Mouse (Mus musculus): ENCODE results near the gene Tor4a.

The Tor4a gene

DNA sequence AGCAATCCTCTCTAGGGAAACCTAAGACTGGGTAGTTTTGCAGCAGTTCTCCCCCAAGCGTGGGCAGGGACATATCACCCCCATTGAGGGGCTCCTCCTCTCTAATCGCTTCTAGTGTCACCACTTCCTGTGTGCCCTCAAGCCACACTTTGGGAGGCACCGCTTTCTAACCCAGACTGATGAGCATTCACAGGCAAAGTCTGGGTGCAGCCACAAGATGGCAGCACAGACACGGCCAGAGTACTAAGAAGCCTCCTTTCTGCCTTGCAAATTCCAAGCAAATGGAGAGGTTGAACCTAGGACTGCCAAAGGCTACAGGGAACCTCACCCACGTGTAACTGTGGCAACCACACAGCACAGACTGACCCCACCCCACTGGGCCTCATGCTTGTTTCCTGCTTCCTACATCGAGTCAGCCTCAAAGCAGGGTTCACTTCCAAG, 3.3 kb downstream of the Tor4a start:
- in situ Hi-C loops (cut with MboI, MseI): loop anchor here (5.0 kb wide), 1 partner anchor 59 kb away; no protein-coding TSS in a partner anchor

- in situ Hi-C loops (cut with MboI, MseI): no loop called here
Measured at GRCm38 (mm10) chr2:25187841-25188240, 8.8 kb downstream of the Tor4a start.

- in situ Hi-C loops (cut with MboI, MseI): no loop called here
Measured at GRCm38 (mm10) chr2:25186575-25186930, 10.1 kb downstream of the Tor4a start.

DNA sequence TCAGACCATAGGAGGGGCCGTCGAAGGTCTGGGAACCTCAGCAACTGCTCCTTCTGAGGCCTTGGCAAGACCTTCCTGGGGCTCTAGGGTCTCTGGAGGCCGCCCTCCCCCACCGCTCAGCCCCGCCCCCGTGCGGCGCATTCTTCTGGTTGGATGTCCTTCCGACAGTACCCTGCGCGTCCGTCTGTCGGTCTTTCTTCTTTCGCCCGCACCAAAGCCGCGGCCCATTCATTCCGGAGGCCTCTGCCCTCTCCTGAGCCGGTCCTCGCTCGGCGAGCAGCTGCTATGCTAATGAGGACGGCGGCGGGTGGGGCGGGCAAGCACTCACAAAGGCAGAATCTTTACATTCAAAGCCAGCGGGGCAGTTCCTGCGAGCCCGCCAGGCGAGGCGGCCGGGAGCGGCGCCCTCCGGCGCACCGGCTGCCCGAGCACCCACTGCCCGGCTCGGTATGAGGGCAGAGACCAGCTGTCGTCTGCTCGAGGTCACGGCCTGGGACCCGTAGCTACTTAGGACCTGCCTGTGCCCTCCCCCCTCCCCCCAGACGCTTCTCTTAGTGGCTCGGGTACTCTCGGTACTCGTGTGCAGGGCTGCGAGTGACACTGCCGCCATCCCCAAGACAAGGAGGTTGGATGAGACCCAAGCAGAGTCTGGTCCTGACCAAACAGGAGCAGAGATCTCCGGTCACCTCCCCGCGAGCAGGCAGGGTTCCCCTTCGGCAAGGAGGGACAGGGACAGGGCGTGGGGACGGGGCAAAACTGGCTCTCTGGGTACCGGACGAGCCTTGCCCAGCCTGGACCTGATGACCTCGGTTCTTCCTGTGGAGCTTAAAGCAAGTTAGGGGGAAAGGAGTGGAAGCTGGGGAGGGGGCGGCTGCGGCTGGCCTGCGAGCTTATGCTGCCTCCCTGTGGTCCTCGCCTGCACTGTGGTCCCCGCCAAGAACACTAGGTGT, 10.8 kb downstream of the Tor4a start:
- in situ Hi-C loops (cut with MboI, MseI): no loop called here

GRCm38 (mm10) chr2:25184496-25184895, 12.2 kb downstream of the Tor4a start:
- in situ Hi-C loops (cut with MboI, MseI): no loop called here

DNA sequence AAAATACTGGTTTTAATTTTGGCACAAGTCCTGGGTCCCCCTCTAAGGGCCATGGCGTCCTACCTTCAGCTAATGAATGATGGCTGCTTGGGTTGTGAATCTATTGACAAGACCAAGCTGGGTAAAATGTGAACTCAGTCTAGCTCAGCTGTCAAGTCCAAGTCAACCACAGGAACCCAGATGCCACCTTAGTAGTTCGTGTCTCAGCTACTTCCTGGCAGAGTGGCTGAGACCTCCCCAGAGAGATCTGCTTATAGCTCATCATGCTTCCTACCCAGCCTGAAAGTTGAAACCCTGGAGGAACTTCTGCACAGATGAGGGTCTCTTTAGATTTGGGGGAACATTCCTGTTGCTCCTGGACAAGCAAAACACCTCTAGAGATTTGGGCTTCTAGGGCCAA, 13.3 kb downstream of the Tor4a start:
- in situ Hi-C loops (cut with MboI, MseI): no loop called here

DNA sequence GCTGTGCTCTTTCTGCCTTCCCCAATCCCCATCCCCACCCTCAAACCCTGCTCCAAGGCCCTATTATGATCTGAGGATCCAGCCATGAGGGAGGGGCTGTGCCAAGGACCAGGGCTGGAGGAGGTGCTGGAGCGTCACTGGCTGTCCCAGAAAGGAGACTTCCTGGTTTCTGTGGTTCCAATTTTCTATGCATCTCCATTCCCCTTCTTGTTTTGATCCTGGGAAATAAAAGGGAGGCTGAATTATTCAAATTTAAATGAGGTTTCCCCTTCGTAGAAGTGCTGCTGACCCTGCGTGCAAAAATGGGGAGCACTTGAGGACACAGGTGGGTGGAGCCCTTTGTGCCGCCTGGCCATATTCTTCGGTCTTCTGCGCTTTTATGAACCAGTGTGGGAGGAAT, 14.0 kb downstream of the Tor4a start:
- in situ Hi-C loops (cut with MboI, MseI): no loop called here

GRCm38 (mm10) chr2:25181891-25182397, 14.7 kb downstream of the Tor4a start:
- in situ Hi-C loops (cut with MboI, MseI): no loop called here

DNA sequence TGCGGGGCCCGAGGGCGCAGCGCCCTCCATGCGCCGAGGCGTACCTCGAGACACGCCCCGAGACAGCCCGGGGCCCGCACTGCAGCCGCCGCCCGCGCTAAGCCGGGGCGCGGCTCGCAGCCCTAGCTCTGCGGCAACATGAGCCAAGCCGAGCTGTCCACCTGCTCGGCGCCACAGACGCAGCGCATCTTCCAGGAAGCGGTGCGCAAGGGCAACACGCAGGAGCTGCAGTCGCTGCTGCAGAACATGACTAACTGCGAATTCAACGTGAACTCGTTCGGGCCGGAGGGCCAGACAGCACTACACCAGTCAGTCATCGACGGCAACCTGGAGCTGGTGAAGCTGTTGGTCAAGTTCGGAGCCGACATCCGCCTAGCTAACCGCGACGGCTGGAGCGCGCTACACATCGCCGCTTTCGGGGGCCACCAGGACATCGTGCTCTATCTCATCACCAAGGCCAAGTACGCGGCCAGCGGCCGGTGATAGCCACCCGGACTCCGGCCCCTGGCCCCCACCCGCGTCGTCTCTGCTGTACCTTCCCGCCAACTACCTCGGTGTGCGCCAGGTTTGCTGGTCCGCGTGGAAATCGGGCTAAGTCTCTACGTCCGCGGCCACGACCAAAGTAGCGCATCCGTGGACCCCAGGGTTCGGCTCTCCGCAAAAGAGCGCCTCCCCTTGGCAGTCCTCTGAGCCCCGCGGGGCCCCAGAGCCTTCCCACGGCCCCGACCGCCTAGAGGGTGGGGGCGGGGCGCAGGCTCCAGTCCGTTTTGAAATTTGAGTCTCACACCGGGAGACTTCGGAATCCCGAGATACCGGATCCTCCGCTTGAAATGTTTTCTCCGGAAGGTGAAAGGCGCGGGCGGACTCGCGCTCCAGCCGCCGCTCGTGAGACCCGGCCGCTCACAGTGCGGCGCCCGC, 15.5 kb downstream of the Tor4a start:
- in situ Hi-C loops (cut with MboI, MseI): no loop called here

DNA sequence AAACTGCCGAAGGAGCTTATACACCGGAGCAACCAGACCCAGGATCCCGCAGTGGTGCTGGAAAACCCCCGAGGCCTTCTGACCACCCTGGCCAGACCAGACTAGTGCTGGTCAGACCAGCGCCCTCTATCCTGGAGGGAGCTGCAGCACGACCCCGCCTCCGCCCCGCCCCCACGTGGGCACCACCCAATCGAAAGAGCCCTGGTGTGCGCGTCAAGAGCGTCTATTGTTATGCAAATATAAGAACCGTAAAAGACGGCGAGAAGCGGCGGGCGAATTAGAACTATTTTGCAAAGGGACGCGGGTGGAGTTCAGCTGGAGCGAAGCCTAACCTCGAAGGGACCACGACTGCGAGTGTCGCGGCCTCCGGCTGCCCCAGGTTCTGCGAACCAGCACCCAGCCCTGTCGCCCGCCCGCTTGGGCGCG, 16.2 kb downstream of the Tor4a start, which contains the start of gene Nrarp:
Gene Nrarp (plus strand): TSS at position 281 of the 426 bp plus-strand sequence.
- in situ Hi-C loops (cut with MboI, MseI): no loop called here

DNA sequence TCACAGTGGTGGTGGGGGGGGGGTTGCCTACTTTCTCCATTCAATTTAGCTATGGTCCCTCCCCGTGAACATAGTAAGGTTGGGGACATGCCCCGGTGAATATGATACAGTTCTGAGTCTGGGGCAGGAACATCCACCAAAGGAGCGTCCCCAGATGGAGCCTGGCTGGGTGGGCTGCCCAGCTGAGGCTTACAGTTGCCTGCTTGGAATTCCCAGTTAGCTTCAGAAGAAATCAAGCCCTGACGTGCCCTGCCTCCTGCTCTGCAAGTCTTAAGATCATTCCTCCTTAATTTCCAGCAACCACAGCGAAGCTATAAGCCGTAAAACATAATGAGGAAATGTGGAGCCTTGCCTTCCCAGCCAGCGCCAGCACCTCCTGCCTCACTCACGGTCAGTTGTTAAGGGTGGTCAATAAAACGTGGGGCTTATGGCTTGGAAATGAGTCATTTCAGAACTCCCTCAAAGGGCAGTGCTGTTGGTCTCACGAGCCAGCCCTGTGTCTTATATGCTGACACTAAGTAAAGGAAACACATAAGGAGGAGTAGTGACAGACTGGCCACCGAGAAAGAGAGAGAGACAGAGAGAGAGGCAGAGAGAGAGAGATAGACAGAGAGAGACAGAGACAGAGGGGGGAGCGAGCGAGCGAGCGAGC, 17.0 kb downstream of the Tor4a start:
- in situ Hi-C loops (cut with MboI, MseI): no loop called here

GRCm38 (mm10) chr2:25178285-25178972, 18.3 kb downstream of the Tor4a start:
- in situ Hi-C loops (cut with MboI, MseI): no loop called here

GRCm38 (mm10) chr2:25177685-25178084, 19.0 kb downstream of the Tor4a start:
- in situ Hi-C loops (cut with MboI, MseI): no loop called here

- in situ Hi-C loops (cut with MboI, MseI): no loop called here
Measured at GRCm38 (mm10) chr2:25177076-25177475, 19.6 kb downstream of the Tor4a start.

DNA sequence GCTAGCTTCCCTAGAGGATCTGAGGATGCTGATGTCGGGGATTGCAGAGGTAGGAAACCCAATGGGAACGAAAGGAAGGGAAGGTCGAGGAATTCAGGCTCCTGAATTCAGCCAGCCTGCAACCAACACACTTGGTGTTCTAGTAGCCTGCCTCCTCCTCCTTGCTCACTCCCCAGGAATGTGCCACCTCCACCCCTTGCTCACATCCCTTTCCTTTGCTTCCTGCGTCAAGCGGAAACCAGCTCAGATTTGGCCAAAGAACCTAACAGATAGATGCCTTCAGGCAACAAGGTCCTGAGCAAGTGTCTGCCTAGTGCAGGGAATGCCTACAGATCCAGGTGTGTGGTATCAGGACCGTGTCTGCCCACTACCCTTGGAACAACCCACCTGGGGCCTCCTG, 20.1 kb downstream of the Tor4a start:
- in situ Hi-C loops (cut with MboI, MseI): no loop called here

GRCm38 (mm10) chr2:25175690-25176078, 21.0 kb downstream of the Tor4a start:
- in situ Hi-C loops (cut with MboI, MseI): no loop called here

DNA sequence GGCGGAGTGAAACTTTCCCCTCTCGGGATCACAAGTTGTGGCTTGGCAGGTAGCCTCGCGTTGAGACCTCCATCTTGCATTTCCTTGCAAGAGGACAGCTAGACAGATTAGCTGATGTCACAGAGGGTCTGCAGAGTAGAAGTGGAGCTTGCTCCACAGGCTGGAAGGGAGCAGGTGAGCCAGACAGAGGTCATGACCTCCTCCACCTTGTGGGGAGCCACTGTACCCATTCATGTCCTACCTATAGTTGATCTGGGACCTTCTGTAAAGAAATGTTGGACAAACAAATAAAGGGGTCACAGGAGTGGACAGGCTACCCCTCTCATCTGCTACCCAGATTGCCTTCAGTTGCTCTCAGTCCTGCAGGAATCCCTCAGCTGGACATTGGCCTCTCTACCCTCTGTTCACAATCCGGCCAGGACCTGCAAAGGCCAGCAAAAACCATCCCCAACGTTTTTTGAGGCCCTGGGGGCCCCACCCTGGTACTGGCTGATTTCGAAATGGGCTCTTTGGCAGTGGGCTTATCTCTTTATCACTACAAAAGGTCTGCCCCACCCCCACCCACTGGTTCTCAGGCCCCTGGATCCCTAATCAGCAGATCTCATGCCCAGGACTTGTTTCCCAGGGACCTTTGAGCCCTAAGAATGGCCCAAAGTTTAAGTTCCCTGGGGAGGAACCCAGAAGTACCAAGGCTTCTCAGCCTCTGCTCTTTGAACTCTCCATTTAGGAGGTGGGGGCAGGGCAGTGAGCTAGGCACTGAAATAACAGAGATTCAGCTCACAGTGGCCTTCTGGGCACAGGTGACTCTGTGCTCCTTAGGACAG, 21.6 kb downstream of the Tor4a start:
- in situ Hi-C loops (cut with MboI, MseI): no loop called here

GRCm38 (mm10) chr2:25173821-25174220, 22.9 kb downstream of the Tor4a start:
- in situ Hi-C loops (cut with MboI, MseI): no loop called here

DNA sequence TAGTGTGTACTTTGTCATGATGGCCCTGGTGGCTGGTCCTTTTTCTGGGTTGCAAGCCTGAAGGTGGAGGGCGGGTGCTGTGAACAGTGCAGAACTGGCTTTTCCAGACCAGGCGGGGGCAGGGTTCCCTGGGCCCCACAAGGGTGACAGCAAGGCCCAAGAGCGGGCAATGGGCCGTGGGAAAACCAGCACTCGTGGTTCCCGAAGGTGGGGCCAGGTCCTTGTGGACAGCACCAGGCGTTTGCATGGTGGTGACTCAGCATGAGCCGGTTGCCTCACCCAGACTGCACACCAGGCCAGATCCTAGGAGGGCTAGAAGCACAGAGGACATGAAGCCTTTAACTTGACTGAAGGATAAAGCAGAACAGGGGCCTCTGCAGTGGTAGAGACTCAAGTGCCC, 24.1 kb downstream of the Tor4a start:
- in situ Hi-C loops (cut with MboI, MseI): no loop called here

DNA sequence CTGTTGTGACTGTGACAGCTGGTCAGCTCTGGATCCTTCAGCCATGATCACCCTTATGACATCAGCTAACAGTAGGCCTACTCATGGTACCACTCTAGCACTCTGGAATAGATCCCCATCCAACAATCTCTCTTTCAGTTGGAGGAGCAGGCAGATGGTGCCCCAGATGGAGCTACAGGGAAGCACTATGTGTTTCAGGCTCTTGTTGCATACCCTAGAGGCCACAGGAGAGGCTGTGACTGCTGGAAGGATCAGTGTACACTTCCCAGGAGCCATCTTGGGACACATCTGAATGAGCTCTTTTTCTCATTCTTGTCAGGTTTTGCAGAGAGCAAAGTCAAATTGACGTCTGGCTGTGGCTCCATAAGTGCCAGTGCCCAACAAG, 24.9 kb downstream of the Tor4a start:
- in situ Hi-C loops (cut with MboI, MseI): no loop called here
